Comparison of ENCODE assay signal across 17 mouse cellular contexts in the genomic region with DNA sequence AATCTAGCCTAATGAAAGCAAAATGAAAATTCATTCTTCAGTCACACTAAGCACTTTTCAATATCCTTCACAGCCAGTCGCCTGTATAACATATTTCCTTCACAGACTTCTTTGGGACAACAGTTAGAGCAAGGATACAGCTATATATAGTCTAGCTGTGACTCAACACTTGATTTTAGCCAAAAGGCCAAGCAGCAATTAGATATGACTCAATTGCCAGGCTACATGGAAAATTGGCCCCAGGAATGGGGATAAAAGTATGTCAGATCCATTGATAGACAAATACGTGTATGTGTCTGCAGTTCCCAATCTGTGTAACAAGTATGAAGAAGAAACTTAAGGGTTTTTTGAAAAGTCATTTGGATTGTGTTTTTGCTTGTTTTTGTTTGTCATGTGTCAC.
"Had no signal": no experiment of that assay in that cellular context is flagged by ENCODE, and none has a peak within 500 bp of the region (broad histone marks: within the 10 kb centered on the region; RNA-seq: fewer than 3 reads in every experiment).

No protein-coding gene starts in this region.

- H3K9me3 ChIP-seq: liver, embryonic 13.5 days; midbrain, embryonic 12.5 days; neural tube, embryonic 13.5 days; stomach, embryonic 15.5 days had no signal

- H3K4me3 ChIP-seq: left cerebral cortex, adult 2 months; liver, embryonic 13.5 days; midbrain, embryonic 12.5 days; myocyte; neural tube, embryonic 13.5 days; stomach, embryonic 15.5 days had no signal

- H3K27me3 ChIP-seq: liver, embryonic 13.5 days; midbrain, embryonic 12.5 days; neural tube, embryonic 13.5 days; stomach, embryonic 15.5 days had no signal

- H3K9ac ChIP-seq: liver, embryonic 13.5 days; midbrain, embryonic 12.5 days; neural tube, embryonic 13.5 days; stomach, embryonic 15.5 days had no signal

- H3K4me1 ChIP-seq: stomach, embryonic 15.5 days had no signal

- H3K4me2 ChIP-seq: liver, embryonic 13.5 days; midbrain, embryonic 12.5 days; neural tube, embryonic 13.5 days; stomach, embryonic 15.5 days had no signal

- H3K36me3 ChIP-seq: midbrain, embryonic 12.5 days; stomach, embryonic 15.5 days had no signal

- H3K27ac ChIP-seq: left cerebral cortex, adult 2 months; liver, embryonic 13.5 days; midbrain, embryonic 12.5 days; neural tube, embryonic 13.5 days; stomach, embryonic 15.5 days had no signal

- ATAC-seq: midbrain, embryonic 16.5 days had no signal

- DNase-seq: kidney, postnatal 10 days; kidney, postnatal 36 days; layer of hippocampus, postnatal 36 days; liver, embryonic 13.5 days; lung, adult 2 months; lung, postnatal 14 days; lung, postnatal 4 days; retina, postnatal 1 day; right cerebral cortex, postnatal 25 days; spleen, adult 18-20 months; thymus, postnatal 36 days had no signal
